Mouse (Mus musculus) brain, embryonic 14.5 days (tissue): ENCODE measurements around the gene Smtn. TPM values are rescaled to one million over a fixed set of nuclear protein-coding genes. Genes with fewer than 3 reads are reported as not detected.

Experiments used
- DNase-seq: peaks from one replicate; pipeline ENCODE4 v3.0.0-alpha.2; 2011; ENCODE audit warnings: low read depth
- CTCF ChIP-seq: fragments of 200-500 bp; IDR thresholded peaks from 2 replicates; pipeline ENCODE4 v1.5.1; 2012; ENCODE audit warnings: inconsistent platforms, mild to moderate bottlenecking, moderate library complexity, borderline replicate concordance; ENCODE audit not compliant: insufficient read depth, insufficient read length; ENCODE audit errors: extremely low read depth
- POLR2A ChIP-seq: fragments of 200-500 bp; IDR thresholded peaks from 2 replicates; pipeline ENCODE4 v1.6.1; 2012; ENCODE audit warnings: mild to moderate bottlenecking, inconsistent platforms, borderline replicate concordance; ENCODE audit not compliant: poor library complexity, insufficient read depth, insufficient read length, severe bottlenecking; ENCODE audit errors: extremely low read depth
- polyA plus RNA-seq: library from polyadenylated mRNA; depleted of rRNA; stranded (reverse); fragments of >200 nt; gene quantifications from 2 replicates; pipeline ENCODE4 v1.2.3, GENCODE M21; 2012

The Smtn gene
- polyA plus RNA-seq, 1 experiment: 12.7 TPM

- DNase-seq: no peak
- TF ChIP-seq CTCF: no peak
Observed at GRCm38 (mm10) chr11:3567896-3568295, 27.5 kb upstream of the Smtn start.

DNA sequence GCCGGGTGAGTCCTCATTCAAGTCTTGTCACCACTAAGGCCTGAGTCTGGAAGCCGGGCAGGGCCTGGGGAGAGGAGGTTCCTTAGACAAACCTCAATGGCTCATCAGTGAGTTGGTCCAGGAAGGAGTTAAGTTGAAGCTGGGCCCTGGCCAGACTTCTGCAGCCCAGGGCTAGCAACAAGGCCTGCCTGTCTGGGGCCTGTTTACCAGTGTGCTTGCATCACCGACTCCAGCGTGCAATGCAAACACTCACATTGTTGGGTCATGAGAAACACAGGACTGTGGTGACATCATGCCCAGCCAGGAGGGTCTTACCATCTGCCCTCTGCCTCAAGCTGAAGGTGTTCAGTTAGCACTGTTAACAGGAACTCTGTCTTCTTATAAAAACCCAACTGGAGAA, 25.6 kb upstream of the Smtn start:
- no peak for TF ChIP-seq CTCF
- TF ChIP-seq POLR2A: no peak
- peak; percentile 27 for DNase-seq

DNA sequence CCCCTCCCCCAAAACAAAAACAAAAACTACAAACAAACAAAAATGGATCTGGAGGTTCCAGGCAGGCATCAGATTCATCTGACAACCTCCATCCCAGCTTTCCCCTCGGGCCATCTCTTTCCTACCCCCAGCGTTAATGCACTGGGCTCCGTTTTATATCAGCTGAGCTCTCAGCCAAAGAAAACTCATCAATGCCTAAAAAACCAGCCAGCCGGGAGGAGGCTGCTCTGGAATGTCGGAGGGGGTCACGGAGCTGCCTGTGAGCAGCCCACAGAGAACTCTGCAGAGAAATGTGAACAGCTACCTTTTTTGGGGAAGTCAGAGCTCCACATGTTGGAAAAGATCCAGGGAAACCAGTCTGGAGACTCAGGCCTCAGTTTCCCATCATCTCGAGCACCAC, 24.0 kb upstream of the Smtn start:
- DNase-seq: no peak
- TF ChIP-seq CTCF (no peak), POLR2A (no peak)

GRCm38 (mm10) chr11:3563853-3564252, 23.4 kb upstream of the Smtn start:
- no peak for DNase-seq
- TF ChIP-seq POLR2A: no peak
- TF ChIP-seq CTCF: no peak

DNA sequence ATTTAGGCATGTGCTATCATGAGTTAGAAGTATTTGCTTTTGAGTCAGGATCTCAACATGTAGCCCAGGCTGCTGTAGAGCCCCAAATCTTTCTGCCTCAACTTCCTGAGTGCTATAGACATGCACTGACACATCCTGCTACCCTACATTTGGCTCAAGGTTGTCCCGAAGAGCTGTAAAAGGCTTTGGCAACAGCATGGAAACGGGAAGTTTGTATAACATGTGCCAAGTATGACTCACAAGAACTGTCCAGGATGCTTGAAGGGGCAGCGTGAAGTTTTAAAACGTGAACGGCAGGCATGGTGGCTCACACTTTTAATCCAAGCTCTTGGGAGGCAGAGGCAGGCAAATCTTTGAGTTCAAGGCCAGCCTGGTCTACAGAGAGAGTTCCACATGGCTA, 19.8 kb upstream of the Smtn start:
- TF ChIP-seq CTCF: no peak
- TF ChIP-seq POLR2A: no peak
- DNase-seq: no peak

DNA sequence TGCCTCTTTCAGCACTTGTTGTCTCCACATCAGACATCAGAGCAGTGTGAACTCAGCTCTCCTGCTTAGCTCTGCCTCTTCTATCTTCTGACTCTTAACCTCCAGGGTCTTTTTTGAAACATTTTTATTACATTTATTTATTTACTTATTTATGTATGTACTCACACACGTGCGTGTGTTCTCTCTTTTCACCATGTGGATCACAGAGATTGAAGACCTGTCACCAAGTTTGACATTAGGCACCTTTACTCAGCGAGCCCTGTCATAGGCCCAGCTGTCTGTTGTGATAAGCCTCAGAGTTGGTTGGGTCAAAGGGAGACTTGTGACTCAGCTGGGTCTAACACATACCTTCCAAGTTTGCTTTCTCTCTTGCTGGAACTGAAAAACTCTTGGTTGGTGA, 17.4 kb upstream of the Smtn start:
- TF ChIP-seq POLR2A (no peak), CTCF (no peak)
- DNase-seq: no peak

GRCm38 (mm10) chr11:3554976-3555375, 14.6 kb upstream of the Smtn start:
- no peak for DNase-seq
- TF ChIP-seq POLR2A (no peak), CTCF (no peak)

- no peak for DNase-seq
- TF ChIP-seq POLR2A: no peak
- no peak for TF ChIP-seq CTCF
Observed at GRCm38 (mm10) chr11:3549791-3550190, 9.4 kb upstream of the Smtn start.

DNA sequence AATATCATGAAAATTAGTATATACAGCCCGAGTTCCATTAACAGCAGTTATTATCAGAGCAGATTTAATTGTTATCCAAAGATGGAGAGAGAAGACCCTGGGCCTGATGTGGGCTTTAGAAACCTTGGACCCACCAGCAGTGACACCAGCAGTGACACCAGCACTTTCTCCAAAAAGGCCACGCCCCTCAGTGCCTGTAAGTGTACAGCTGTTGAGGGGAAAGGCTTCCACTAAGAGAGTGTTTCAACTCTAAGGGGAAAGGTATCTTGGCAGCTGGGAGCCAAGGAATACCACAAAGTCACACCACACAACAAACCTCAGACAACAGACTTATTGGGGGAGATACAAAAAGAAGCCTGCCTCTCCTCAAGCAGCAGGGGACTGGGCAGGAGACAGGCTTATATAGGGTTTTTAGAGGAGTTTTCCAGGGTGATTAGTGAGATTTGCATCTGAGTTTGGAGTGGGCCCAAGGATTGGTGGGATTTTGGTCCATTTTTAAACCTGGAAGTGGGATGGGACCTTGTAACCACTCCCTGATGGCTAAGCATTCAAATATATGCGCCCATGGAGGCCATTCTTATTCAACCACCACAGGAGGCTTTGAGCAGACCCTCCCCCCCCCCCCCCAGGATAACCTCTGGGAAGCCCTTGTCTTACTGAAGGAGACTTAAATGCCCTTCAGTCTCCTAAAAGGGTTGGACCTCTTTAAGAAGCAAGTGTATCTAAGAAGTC, 8.3 kb upstream of the Smtn start:
- TF ChIP-seq CTCF: no peak
- TF ChIP-seq POLR2A: no peak
- no peak for DNase-seq

GRCm38 (mm10) chr11:3547969-3548368, 7.6 kb upstream of the Smtn start:
- DNase-seq: peak; percentile 73
- TF ChIP-seq POLR2A (no peak), CTCF (no peak)

DNA sequence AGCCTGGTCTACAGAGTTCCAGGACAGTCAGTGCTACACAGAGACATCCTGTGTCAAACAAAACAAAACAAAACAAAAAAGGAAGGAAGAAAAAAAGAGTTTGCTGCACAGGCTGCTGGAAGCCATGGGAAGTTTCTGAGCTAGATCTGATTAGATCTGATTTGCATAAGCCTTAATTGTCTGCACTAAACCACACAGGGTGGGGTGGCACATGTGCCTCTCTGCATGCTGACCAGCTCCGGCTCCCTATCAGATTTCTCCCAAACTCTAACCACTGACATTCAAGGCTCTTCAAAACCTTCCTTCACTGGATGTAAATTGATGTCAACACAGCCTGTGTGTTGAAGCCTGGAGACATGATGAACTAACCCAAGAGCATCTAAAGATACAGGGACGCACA, 6.6 kb upstream of the Smtn start:
- DNase-seq: no peak
- TF ChIP-seq POLR2A (no peak), CTCF (no peak)

DNA sequence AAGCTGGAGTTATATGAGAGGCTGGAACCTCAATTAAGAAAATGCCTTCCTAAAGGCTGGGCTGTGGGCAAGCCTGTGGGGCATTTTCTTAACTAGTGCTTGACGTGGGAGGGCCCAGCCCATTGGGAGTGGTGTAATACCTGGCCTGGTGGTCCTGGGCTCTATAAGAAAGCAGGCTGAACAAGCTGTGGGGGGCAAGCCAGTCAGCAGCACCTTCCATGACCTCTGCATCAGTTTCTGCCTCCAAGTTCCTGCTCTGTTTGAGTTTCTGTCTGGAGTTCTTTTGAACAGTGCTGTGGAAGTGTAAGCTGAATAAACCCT, 5.8 kb upstream of the Smtn start:
- TF ChIP-seq CTCF (no peak), POLR2A (no peak)
- DNase-seq: no peak
